Mouse (Mus musculus) right cerebral cortex, postnatal 36 days (tissue): ENCODE results near the gene Cnbd2.

Source experiments
- DNase-seq, 2 experiments: peaks; one replicate each; pipeline ENCODE4 v3.0.0; 2022; ENCODE audit warnings: low spot score in 2 of 2, mixed read lengths in 1 of 2

The Cnbd2 gene

DNA sequence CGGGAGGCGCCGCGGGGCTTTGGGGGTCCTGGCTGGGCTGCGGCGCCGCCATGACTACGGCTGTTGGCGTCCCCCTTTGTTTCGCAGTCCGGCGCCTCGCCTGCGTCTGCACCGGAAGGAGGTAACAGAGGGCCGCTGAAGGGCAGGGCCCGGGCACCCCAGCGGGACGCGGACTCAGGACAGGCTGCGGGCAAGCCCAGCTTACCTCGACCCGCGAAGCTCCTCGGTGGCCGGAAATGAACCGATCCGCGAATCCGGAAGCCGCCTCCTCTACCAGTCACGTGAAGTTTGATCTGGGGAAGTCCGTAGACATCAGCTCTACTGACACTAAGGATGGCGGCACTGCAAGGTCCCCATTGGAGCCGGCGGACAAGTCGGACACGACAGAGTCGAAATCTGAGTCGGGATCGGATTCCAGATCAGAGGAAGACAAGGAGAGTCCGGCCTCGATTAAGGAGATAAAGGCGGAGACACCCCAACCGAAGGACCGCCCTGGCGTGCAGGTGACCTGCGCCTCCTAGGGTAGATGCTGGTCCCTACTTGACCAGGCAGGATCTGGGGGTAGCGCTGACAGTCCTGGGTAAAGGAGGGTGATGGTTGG, at the start of gene Cnbd2, which contains the start of gene Scand1:
TSS of gene Cnbd2 (plus strand) at position 3 of the 601 bp plus-strand sequence.
TSS of gene Scand1 (minus strand) at position 408 of the 601 bp plus-strand sequence.
- peak; percentile 78 to 79 for DNase-seq

GRCm38 (mm10) chr2:156263204-156263893, 48.8 kb upstream of the Cnbd2 start:
- no peak for DNase-seq

DNA sequence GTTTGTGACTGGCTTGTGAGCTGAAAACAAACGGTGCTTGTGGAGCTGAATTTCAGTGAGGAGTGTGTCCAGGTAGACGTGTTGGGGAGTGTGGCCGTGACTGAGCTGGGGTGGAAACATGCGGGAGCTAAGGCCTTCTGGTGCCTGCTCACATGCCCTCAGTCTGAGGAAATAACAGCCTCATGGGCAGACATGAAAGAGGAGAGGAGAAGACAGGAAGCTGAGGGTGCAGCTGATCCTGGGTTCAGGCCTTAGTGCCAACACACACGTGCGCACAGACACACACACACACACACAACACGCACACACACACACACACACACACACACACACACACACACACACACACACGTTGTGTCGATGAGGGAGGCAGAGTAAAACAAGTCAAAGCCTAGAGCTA, 44.5 kb upstream of the Cnbd2 start:
- DNase-seq, result no peak

- no peak for DNase-seq
These were observed 39.5 kb upstream of the Cnbd2 start for GRCm38 (mm10) chr2:156272553-156272952.

DNA sequence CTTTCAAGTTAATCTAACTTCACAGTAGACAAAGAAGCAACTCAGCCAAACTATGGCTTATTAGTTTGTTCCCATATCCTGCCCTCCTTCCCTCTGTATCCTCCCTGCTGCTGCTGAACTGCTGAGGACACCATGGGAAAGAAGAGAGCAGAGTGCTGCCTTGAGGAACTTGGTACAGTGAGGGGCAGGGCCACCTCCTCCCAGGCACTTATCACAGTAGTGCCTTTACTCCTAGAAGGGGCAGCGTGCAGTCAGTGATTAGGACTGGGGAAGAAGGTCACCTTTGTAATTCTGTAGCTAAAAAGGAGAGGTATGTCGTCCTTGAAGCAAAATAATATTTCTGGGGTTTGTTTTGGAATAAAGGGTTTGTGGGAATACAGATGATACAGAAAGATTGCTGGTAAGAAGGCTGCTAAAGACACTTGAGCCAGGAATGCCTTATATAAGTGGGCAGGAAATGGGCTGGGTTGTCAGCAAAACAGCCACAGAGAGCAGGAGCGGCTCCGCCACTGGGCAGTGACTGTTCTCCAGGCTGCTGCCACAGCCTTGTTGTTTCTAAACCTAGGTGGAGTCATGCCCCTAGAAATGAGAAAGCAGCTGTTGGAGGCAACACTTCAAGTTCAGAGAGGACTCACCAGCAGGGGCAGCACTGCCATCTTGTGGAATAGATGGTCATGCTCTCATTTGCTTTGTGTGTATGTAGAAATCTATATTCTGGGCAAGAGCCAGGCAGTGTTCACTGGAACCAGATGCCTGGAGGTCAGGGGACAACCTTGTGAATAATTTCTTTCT, 33.7 kb upstream of the Cnbd2 start:
- peak; percentile 76 to 77 for DNase-seq

- DNase-seq, result no peak
These were observed 30.9 kb upstream of the Cnbd2 start for GRCm38 (mm10) chr2:156281227-156281626.

- no peak for DNase-seq
These were observed 26.9 kb upstream of the Cnbd2 start for GRCm38 (mm10) chr2:156285161-156285560.

DNA sequence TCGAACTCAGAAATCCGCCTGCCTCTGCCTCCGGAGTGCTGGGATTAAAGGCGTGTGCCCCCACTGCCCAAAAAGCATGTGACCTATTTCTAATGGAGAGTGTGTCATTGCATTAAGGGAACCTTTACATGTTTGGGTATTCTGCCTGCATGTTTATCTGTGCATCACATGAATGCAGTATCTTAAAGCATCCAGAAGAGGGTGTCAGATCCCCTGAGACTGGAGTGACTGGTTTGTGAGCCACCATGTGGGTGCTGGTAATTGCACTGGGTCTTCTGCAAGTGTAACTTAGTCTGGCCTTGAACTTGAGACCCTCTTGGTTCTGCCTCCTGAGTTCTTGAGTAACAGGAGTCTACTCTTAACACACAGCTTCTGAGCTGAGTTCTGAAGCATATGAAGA, 25.4 kb upstream of the Cnbd2 start:
- no peak for DNase-seq

- DNase-seq, result no peak
These were observed 23.9 kb upstream of the Cnbd2 start for GRCm38 (mm10) chr2:156288222-156288621.

DNA sequence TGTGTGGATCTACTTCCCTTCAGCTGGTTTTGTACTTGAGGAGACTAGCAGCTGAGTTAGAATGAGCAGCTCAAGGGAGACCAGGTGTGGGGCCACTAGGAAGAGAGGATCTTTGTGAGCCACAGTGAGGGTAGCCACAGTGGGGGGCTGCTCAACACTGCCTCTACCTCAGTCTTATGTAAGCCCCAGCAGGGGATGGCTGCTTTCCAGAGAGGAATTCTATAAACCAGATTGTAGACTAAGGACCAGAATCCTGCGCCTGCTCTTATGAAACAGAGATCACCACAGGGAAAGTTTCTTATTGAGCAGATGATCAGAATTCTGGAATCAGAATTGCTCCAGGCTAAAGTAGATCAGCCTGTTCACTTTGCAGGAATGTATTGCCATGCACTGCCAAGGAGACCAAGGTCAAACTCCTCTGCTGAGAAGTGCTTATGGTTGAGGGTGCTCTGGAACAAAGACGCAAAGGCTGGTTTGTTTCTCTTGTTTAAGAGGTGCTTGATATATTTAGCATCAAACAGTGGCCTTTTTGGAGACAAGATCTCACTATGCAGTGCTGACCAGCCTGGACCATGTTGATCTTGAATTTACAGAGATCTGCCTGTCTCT, 22.4 kb upstream of the Cnbd2 start:
- no peak for DNase-seq

DNA sequence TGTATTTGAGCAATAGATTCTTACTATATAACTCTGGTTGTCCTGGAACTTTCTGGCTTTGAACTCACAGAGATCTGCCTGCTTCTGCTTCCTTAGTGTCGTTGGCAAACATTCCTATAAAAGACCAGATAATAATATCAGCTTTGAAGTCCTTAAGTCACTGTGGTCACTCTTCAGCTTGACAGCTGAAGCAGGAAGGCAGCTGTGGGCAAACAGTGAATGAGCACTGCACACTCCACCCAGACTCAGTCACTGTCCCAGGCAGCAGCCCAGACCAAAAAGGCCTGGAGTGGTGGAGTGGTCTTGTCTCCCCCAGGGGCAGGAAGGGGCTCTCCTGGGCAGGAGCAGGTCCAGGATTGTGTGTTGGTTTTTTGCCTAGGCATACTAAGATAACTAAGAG, 20.1 kb upstream of the Cnbd2 start:
- DNase-seq, result no peak

GRCm38 (mm10) chr2:156295601-156296063, 16.5 kb upstream of the Cnbd2 start:
- DNase-seq, result no peak

DNA sequence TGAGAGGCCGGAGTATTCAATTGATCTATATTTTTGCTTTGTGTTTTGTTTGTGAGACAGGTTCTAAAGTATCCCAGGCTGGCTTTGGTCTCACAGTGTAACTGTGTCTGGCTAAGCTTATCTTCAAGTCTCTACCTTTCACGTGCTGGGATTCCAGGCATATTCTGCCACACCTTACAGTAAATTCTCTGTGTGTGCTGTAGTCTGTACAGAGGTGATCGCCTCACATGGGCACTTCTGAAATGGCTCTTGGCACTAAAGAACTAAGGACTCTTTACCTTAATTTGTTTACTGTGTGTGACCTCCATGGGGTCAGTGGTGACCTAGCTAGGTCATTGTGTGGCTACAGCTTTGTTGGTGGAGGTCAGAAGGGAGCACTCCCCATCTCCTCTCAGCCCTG, 15.9 kb upstream of the Cnbd2 start:
- DNase-seq, result no peak

DNA sequence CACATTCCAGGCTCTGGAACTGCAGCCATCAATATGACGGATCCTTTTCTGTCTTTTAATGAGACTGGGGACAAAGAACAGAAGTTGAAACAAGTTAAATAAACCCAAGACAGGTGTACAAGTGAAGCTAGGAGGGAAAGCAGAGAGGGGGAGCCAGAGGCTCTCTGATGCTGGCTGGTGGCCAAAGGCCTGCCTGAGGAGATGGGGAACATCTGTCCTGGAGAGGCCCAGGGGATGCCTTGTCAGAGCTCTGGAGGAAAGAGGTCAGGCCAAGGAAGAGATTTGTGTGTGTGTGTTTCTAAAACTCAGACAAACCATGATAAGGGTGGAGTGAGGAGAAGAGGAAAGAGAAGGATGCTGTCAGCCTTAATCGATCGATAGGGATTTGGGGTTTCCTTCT, 14.4 kb upstream of the Cnbd2 start:
- no peak for DNase-seq

DNA sequence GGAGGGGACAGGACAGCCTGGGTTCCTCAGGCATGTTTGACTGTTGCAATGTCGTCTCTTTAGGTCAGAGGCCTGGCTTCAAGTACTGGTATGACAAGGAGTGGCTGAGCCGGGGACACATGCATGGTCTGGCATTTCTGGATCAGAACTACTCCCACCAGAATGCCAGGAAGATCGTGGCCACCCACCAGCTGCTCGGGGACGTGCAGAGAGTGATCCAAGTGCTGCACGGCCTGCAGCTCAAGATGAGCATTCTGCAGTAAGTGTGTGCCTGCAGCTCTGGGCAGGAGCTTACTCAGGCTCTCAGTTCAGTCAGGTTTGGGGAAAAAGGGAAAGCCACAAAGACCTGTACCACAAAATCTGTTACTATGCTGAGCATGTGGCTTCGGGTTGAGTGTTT, 13.6 kb upstream of the Cnbd2 start:
- peak in 1 of 2 experiments; percentile 32 for DNase-seq

DNA sequence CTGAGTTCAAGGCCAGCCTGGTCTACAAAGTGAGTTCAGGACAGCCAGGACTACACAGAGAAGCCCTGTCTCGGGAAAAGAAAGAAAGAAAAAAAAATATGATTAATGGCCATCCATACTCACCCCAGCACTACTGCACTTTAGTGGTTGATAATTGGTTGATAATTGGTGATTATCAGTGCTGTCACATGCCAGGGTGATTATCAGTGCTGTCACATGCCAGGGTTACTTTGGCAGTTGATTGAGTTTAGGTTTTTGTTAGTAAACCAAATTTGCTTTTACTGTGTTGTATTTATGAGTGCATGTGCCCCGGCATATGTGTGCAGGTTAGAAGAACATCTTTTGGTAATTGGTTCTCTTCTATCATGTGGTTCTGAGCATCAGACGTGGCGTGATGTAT, 10.0 kb upstream of the Cnbd2 start:
- no peak for DNase-seq

- DNase-seq, result no peak
These were observed 7.7 kb upstream of the Cnbd2 start for GRCm38 (mm10) chr2:156304351-156304750.

DNA sequence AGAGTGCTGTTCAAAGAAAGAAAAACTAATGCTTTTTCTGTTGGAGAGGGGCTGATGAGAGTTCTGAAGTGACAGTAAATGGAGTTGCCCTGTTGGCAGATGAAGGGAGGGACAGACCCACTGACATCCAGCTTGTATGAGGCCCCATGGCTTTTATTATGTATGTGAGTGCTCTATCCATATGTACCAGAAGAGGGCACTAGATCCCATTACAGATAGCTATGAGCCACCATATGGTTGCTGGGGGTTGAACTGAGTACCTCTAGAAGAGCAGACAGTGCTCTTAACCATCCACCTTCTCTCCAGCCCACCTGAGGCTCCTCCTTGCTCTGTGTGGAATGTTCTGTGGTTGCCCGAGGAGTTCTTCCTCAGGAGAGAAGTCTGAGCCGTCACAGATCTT, 6.3 kb upstream of the Cnbd2 start:
- DNase-seq, result no peak

- no peak for DNase-seq
These were observed 4.8 kb upstream of the Cnbd2 start for GRCm38 (mm10) chr2:156307261-156307660.

- DNase-seq, result no peak
These were observed 2.2 kb upstream of the Cnbd2 start for GRCm38 (mm10) chr2:156309948-156310347.

GRCm38 (mm10) chr2:156310455-156310854, 1.6 kb upstream of the Cnbd2 start:
- DNase-seq, result no peak

- no peak for DNase-seq
These were observed 1.2 kb upstream of the Cnbd2 start for GRCm38 (mm10) chr2:156310945-156311344.
